Mouse (Mus musculus) layer of hippocampus, adult 2 months (tissue): ENCODE data around the gene C130060K24Rik. TPM values are rescaled to one million over a fixed set of nuclear protein-coding genes. Genes with fewer than 3 reads are reported as not detected.

ENCODE experiments used
- DNase-seq, 2 experiments: peaks; one replicate each; pipeline ENCODE4 v3.0.0; 2022; ENCODE audit warnings: low spot score in 2 of 2
- H3K27ac ChIP-seq: fragments of 200-600 bp; 2 replicates; pipeline ENCODE4 v1.8.1; 2022
- H3K4me3 ChIP-seq: fragments of 200-600 bp; 2 replicates; pipeline ENCODE4 v1.8.1; 2022; ENCODE audit warnings: mild to moderate bottlenecking
- CTCF ChIP-seq: fragments of 200-600 bp; conservative IDR thresholded peaks from 2 replicates; pipeline ENCODE4 v1.8.1; 2022; ENCODE audit warnings: antibody characterized with exemption, mild to moderate bottlenecking, moderate library complexity
- long read RNA-seq, 2 experiments: library from polyadenylated mRNA; stranded (forward); transcript quantifications; one replicate each; pipeline ENCODE4 v2.0.0; 2021; ENCODE audit warnings: borderline mapping rate in 2 of 2
- total RNA-seq, 2 experiments: library from RNA; stranded (reverse); gene quantifications; 2 replicates each; pipeline ENCODE4 v1.2.3; 2021

The C130060K24Rik gene
- under 1 TPM; 0.15 to 0.46 TPM for total RNA-seq
- long read RNA-seq, experiment 1 = 0 reads
- long read RNA-seq, experiment 2 = 0 reads

GRCm38 (mm10) chr6:65380918-65381772, at the start of gene C130060K24Rik:
C130060K24Rik (plus strand) TSS chr6:65381105.
- no peak for TF ChIP-seq CTCF
- peak within 1 kb of the TSS; percentile 50 for H3K4me3 ChIP-seq
- DNase-seq = no peak
- H3K27ac ChIP-seq = no peak within 1 kb of the TSS

- Histone ChIP-seq H3K4me3 (no peak overlapping the region), H3K27ac (no peak overlapping the region)
- no peak for DNase-seq
- no peak for TF ChIP-seq CTCF
Measured at GRCm38 (mm10) chr6:65334246-65334645, 46.7 kb upstream of the C130060K24Rik start.

GRCm38 (mm10) chr6:65339391-65339790, 41.5 kb upstream of the C130060K24Rik start:
- no peak overlapping the region for H3K27ac ChIP-seq
- no peak for TF ChIP-seq CTCF
- no peak overlapping the region for H3K4me3 ChIP-seq
- no peak for DNase-seq

GRCm38 (mm10) chr6:65341360-65341759, 39.5 kb upstream of the C130060K24Rik start:
- Histone ChIP-seq H3K27ac (no peak overlapping the region), H3K4me3 (no peak overlapping the region)
- DNase-seq = no peak
- no peak for TF ChIP-seq CTCF

GRCm38 (mm10) chr6:65347736-65348135, 33.2 kb upstream of the C130060K24Rik start:
- no peak for DNase-seq
- Histone ChIP-seq H3K4me3 (peak overlapping the region; percentile 10; the same call in 1 of the 2 replicates), H3K27ac (no peak overlapping the region)
- TF ChIP-seq CTCF = no peak

- Histone ChIP-seq H3K4me3 (no peak overlapping the region), H3K27ac (no peak overlapping the region)
- DNase-seq = no peak
- no peak for TF ChIP-seq CTCF
Measured at GRCm38 (mm10) chr6:65348255-65348654, 32.6 kb upstream of the C130060K24Rik start.

- Histone ChIP-seq H3K4me3 (no peak overlapping the region), H3K27ac (no peak overlapping the region)
- DNase-seq = no peak
- no peak for TF ChIP-seq CTCF
Measured at GRCm38 (mm10) chr6:65351622-65352021, 29.3 kb upstream of the C130060K24Rik start.

- DNase-seq = no peak
- H3K4me3 ChIP-seq = no peak overlapping the region
- no peak overlapping the region for H3K27ac ChIP-seq
- TF ChIP-seq CTCF = peak; percentile 55
Measured at GRCm38 (mm10) chr6:65375918-65376317, 5.0 kb upstream of the C130060K24Rik start.

GRCm38 (mm10) chr6:65421888-65422287, 41.0 kb downstream of the C130060K24Rik start:
- no peak for DNase-seq
- no peak overlapping the region for H3K4me3 ChIP-seq
- H3K27ac ChIP-seq = no peak overlapping the region
- TF ChIP-seq CTCF = no peak

- Histone ChIP-seq H3K27ac (no peak overlapping the region), H3K4me3 (no peak overlapping the region)
- DNase-seq = no peak
- no peak for TF ChIP-seq CTCF
Measured at GRCm38 (mm10) chr6:65427065-65427464, 46.2 kb downstream of the C130060K24Rik start.

- no peak for TF ChIP-seq CTCF
- no peak overlapping the region for H3K4me3 ChIP-seq
- H3K27ac ChIP-seq = no peak overlapping the region
- no peak for DNase-seq
Measured at GRCm38 (mm10) chr6:65433159-65433558, 52.3 kb downstream of the C130060K24Rik start.

- no peak overlapping the region for H3K4me3 ChIP-seq
- H3K27ac ChIP-seq = no peak overlapping the region
- TF ChIP-seq CTCF = peak; percentile 83
- peak; percentile 29 to 42 for DNase-seq
Measured at GRCm38 (mm10) chr6:65453465-65453864, 72.6 kb downstream of the C130060K24Rik start.

- DNase-seq = no peak
- Histone ChIP-seq H3K27ac (no peak overlapping the region), H3K4me3 (no peak overlapping the region)
- no peak for TF ChIP-seq CTCF
Measured at GRCm38 (mm10) chr6:65465294-65465693, 84.4 kb downstream of the C130060K24Rik start.

- no peak overlapping the region for H3K27ac ChIP-seq
Measured at GRCm38 (mm10) chr6:65470320-65470719, 89.4 kb downstream of the C130060K24Rik start.

More at GRCm38 (mm10) chr6:65470320-65470719, 89.4 kb downstream of the C130060K24Rik start:
- no peak for TF ChIP-seq CTCF
- H3K4me3 ChIP-seq = no peak overlapping the region
- DNase-seq = no peak
